In genomic region chr4:62519122-62519848, GRCm38 (mm10) we compare ENCODE assay signal across 8 mouse cellular contexts. TPM values are rescaled to one million over a fixed set of nuclear protein-coding genes. Genes with fewer than 3 reads are reported as not detected.
A peak's percentile ranks its signal among the peaks of the same experiment; 100 is the strongest.
DNase-seq lines count a peak whose midpoint lies in the region; ATAC-seq and TF ChIP-seq lines count a peak whose summit lies in the region.

No protein-coding gene starts in this region.

- H3K27ac ChIP-seq in left cerebral cortex, adult 2 months, result peak overlapping the region; percentile 88
- peak overlapping the region; percentile 44 for H3K27ac ChIP-seq in brown adipose tissue, adult 24 weeks (replicated peaks; ENCODE audit: low read depth, low read length)
- H3K27ac ChIP-seq in hindbrain, embryonic 12.5 days, result peak overlapping the region; percentile 83
- peak overlapping the region; percentile 79 for H3K27ac ChIP-seq in midbrain, embryonic 13.5 days

- no peaks in the 10 kb centered on the region for H3K9me3 ChIP-seq in hindbrain, embryonic 12.5 days (replicated peaks)
- no peaks in the 10 kb centered on the region for H3K9me3 ChIP-seq in midbrain, embryonic 13.5 days

- peak overlapping the region; percentile 56 for H3K4me3 ChIP-seq in left cerebral cortex, adult 2 months
- H3K4me3 ChIP-seq in brown adipose tissue, adult 24 weeks (ENCODE audit: insufficient read depth, low read depth, low read length), result peak overlapping the region; percentile 94
- peak overlapping the region; percentile 75 for H3K4me3 ChIP-seq in hindbrain, embryonic 12.5 days
- H3K4me3 ChIP-seq in midbrain, embryonic 13.5 days (replicated peaks), result peak overlapping the region; percentile 71

- 2% methylated on average over 26 of the region's 26 CpGs for WGBS in hindbrain, embryonic 12.5 days
- WGBS in midbrain, embryonic 13.5 days, result 2% methylated on average over 26 of the region's 26 CpGs

- intact Hi-C loops in left cerebral cortex, adult 2 months (cut with DNase I), result loop anchor here (5.0 kb wide), 2 partner anchors 62 to 112 kb away; partner anchors contain the start of genes Cdc26 and Prpf4

- no peak for TF ChIP-seq CTCF in left cerebral cortex, adult 2 months (IDR thresholded peaks at IDR 0.05)

- peak; percentile 76 for ATAC-seq in hindbrain, embryonic 12.5 days (ENCODE audit: low FRiP score)
- ATAC-seq in midbrain, embryonic 13.5 days, result peak; percentile 19

- peak overlapping the region; percentile 72 for H3K4me2 ChIP-seq in hindbrain, embryonic 12.5 days (replicated peaks)
- H3K4me2 ChIP-seq in midbrain, embryonic 13.5 days (replicated peaks), result peak overlapping the region; percentile 77

- no peak for DNase-seq in left cerebral cortex, adult 2 months (ENCODE audit: extremely low spot score in 1 of 2, low spot score in 2 of 2)
- no peak for DNase-seq in left cerebral cortex, adult 8-10 months (ENCODE audit: low spot score in 2 of 2)
- no peak for DNase-seq in adrenal gland, adult 2 months
- no peak for DNase-seq in yolk sac, embryonic 10.5 days (ENCODE audit: low spot score)
- no peak for DNase-seq in cerebellum, adult 11 months

- peaks cover 17% of the 10 kb centered on the region for H3K4me1 ChIP-seq in brown adipose tissue, adult 24 weeks (ENCODE audit: control insufficient read depth, insufficient read depth, insufficient read length, low read length)
- peaks cover 30% of the 10 kb centered on the region for H3K4me1 ChIP-seq in hindbrain, embryonic 12.5 days
- peaks cover 27% of the 10 kb centered on the region for H3K4me1 ChIP-seq in midbrain, embryonic 13.5 days (replicated peaks)

- no peaks in the 10 kb centered on the region for H3K27me3 ChIP-seq in hindbrain, embryonic 12.5 days
- H3K27me3 ChIP-seq in midbrain, embryonic 13.5 days, result no peaks in the 10 kb centered on the region

- peaks cover 8% of the 10 kb centered on the region for H3K36me3 ChIP-seq in hindbrain, embryonic 12.5 days
- peaks cover 8% of the 10 kb centered on the region for H3K36me3 ChIP-seq in midbrain, embryonic 13.5 days

- H3K9ac ChIP-seq in hindbrain, embryonic 12.5 days, result peak overlapping the region; percentile 74
- H3K9ac ChIP-seq in midbrain, embryonic 13.5 days (replicated peaks), result peak overlapping the region; percentile 84

RNA-seq across cellular contexts. Expression of gene Alad, which starts 0.4 kb away (rescaled TPM):
- 10 to 100 TPM; 32.1 to 34.0 TPM for total RNA-seq in left cerebral cortex, adult 2 months (2021)
- 10 to 100 TPM; 35.5 to 39.6 (median 36.9) TPM for total RNA-seq in left cerebral cortex, adult 8-10 months (2022)
- polyA plus RNA-seq in brown adipose tissue, adult 24 weeks (2012; ENCODE audit: insufficient read depth, insufficient read length, missing spikeins), result 73.2 and 87.7 TPM in 2 replicates
- 58.8 and 64.3 TPM in 2 replicates for polyA plus RNA-seq in hindbrain, embryonic 12.5 days (2016; fragmentation: Nextera tagmentation; extraction: Ambion mirVana)
- 59.8 and 65.4 TPM in 2 replicates for polyA plus RNA-seq in midbrain, embryonic 13.5 days (2015; fragmentation: Nextera tagmentation; extraction: Ambion mirVana)
- 100 to 1,000 TPM; 102 to 118 TPM for total RNA-seq in adrenal gland, adult 2 months (2021)
- polyA plus RNA-seq in adrenal gland, adult 2 months (2012; rRNA removed), result 313 and 413 TPM in 2 replicates

RNA-seq across cellular contexts. Expression of gene Pole3, which starts 5.6 kb away (rescaled TPM):
- 10 to 100 TPM; 20.4 to 21.5 TPM for total RNA-seq in left cerebral cortex, adult 2 months (2021)
- 10 to 100 TPM; 27.6 to 29.5 (median 28.3) TPM for total RNA-seq in left cerebral cortex, adult 8-10 months (2022)
- 41.9 and 44.2 TPM in 2 replicates for polyA plus RNA-seq in brown adipose tissue, adult 24 weeks (2012; ENCODE audit: insufficient read depth, insufficient read length, missing spikeins)
- 80.2 and 84.7 TPM in 2 replicates for polyA plus RNA-seq in hindbrain, embryonic 12.5 days (2016; fragmentation: Nextera tagmentation; extraction: Ambion mirVana)
- 81.3 and 87.2 TPM in 2 replicates for polyA plus RNA-seq in midbrain, embryonic 13.5 days (2015; fragmentation: Nextera tagmentation; extraction: Ambion mirVana)
- total RNA-seq in adrenal gland, adult 2 months (2021), result 10 to 100 TPM; 48.4 to 50.5 TPM
- 11.7 and 13.8 TPM in 2 replicates for polyA plus RNA-seq in adrenal gland, adult 2 months (2012; rRNA removed)

RNA-seq across cellular contexts. Expression of gene 4933430I17Rik, which starts 5.9 kb away (rescaled TPM):
- total RNA-seq in left cerebral cortex, adult 2 months (2021), result under 1 TPM; 0.19 to 0.63 TPM
- under 1 TPM; 0.35 to 0.73 (median 0.44) TPM for total RNA-seq in left cerebral cortex, adult 8-10 months (2022)
- not detected in 2 replicates for polyA plus RNA-seq in brown adipose tissue, adult 24 weeks (2012; ENCODE audit: insufficient read depth, insufficient read length, missing spikeins)
- 0.84 and 1.2 TPM in 2 replicates for polyA plus RNA-seq in hindbrain, embryonic 12.5 days (2016; fragmentation: Nextera tagmentation; extraction: Ambion mirVana)
- polyA plus RNA-seq in midbrain, embryonic 13.5 days (2015; fragmentation: Nextera tagmentation; extraction: Ambion mirVana), result 1.1 and 1.5 TPM in 2 replicates
- total RNA-seq in adrenal gland, adult 2 months (2021), result under 1 TPM; 0.14 to 0.31 TPM
- polyA plus RNA-seq in adrenal gland, adult 2 months (2012; rRNA removed), result 0.06 TPM in 1 of 2 replicates, not detected in the other

RNA-seq across cellular contexts. Expression of gene Hdhd3, which starts 16.0 kb away (rescaled TPM):
- total RNA-seq in left cerebral cortex, adult 2 months (2021), result 10 to 100 TPM in 1 of 2 experiments, 1 to 10 TPM in 1; 8.3 to 10.3 TPM
- 1 to 10 TPM; 7.8 to 9.6 (median 9.5) TPM for total RNA-seq in left cerebral cortex, adult 8-10 months (2022)
- 9.1 and 14.9 TPM in 2 replicates for polyA plus RNA-seq in brown adipose tissue, adult 24 weeks (2012; ENCODE audit: insufficient read depth, insufficient read length, missing spikeins)
- polyA plus RNA-seq in hindbrain, embryonic 12.5 days (2016; fragmentation: Nextera tagmentation; extraction: Ambion mirVana), result 11.8 and 12.7 TPM in 2 replicates
- 13.2 and 14.3 TPM in 2 replicates for polyA plus RNA-seq in midbrain, embryonic 13.5 days (2015; fragmentation: Nextera tagmentation; extraction: Ambion mirVana)
- total RNA-seq in adrenal gland, adult 2 months (2021), result 10 to 100 TPM in 1 of 2 experiments, 1 to 10 TPM in 1; 9.2 to 26.1 TPM
- polyA plus RNA-seq in adrenal gland, adult 2 months (2012; rRNA removed), result 16.8 and 20.1 TPM in 2 replicates

RNA-seq across cellular contexts. Expression of gene Bspry, which starts 39.4 kb away (rescaled TPM):
- under 1 TPM; 0.38 to 0.40 TPM for total RNA-seq in left cerebral cortex, adult 2 months (2021)
- total RNA-seq in left cerebral cortex, adult 8-10 months (2022), result under 1 TPM in 3 of 4 experiments, not detected in 1; 0.32 to 0.61 (median 0.41) TPM
- polyA plus RNA-seq in brown adipose tissue, adult 24 weeks (2012; ENCODE audit: insufficient read depth, insufficient read length, missing spikeins), result not detected in 2 replicates
- 1.2 and 1.7 TPM in 2 replicates for polyA plus RNA-seq in hindbrain, embryonic 12.5 days (2016; fragmentation: Nextera tagmentation; extraction: Ambion mirVana)
- polyA plus RNA-seq in midbrain, embryonic 13.5 days (2015; fragmentation: Nextera tagmentation; extraction: Ambion mirVana), result 0.44 and 0.86 TPM in 2 replicates
- 10 to 100 TPM in 1 of 2 experiments, 1 to 10 TPM in 1; 3.0 to 13.9 TPM for total RNA-seq in adrenal gland, adult 2 months (2021)
- polyA plus RNA-seq in adrenal gland, adult 2 months (2012; rRNA removed), result 10.9 and 15.3 TPM in 2 replicates
